ENCODE assay signal across 8 mouse cellular contexts in genomic region chr11:50026521-50027090, GRCm38 (mm10). TPM values are rescaled to one million over a fixed set of nuclear protein-coding genes. Genes with fewer than 3 reads are reported as not detected.
DNase-seq lines count a peak whose midpoint lies in the region; ATAC-seq lines count a peak whose summit lies in the region.

No protein-coding gene starts in this region.

- H3K4me1 ChIP-seq in kidney, embryonic 16.5 days (ENCODE audit: insufficient read depth, low read length), result peaks cover 18% of the 10 kb centered on the region
- peaks cover 34% of the 10 kb centered on the region for H3K4me1 ChIP-seq in forebrain, embryonic 16.5 days (replicated peaks; ENCODE audit: control insufficient read depth, insufficient read depth, low read length)
- peaks cover 19% of the 10 kb centered on the region for H3K4me1 ChIP-seq in limb, embryonic 15.5 days

- no peak for ATAC-seq in kidney, embryonic 16.5 days (ENCODE audit: low FRiP score, low TSS enrichment)
- ATAC-seq in forebrain, embryonic 16.5 days, result no peak
- no peak for ATAC-seq in limb, embryonic 15.5 days (ENCODE audit: insufficient number of reproducible peaks, low FRiP score, low TSS enrichment, low read depth)

- H3K4me3 ChIP-seq in kidney, embryonic 16.5 days (ENCODE audit: low read length), result peak overlapping the region; percentile 91
- H3K4me3 ChIP-seq in forebrain, embryonic 16.5 days (replicated peaks; ENCODE audit: low read length), result peak overlapping the region; percentile 73
- H3K4me3 ChIP-seq in limb, embryonic 15.5 days, result peak overlapping the region; percentile 88

- peak overlapping the region; percentile 99; the same call in 1 of the 2 replicates for H3K9ac ChIP-seq in kidney, embryonic 16.5 days (replicated peaks; ENCODE audit: low read length)
- peak overlapping the region; percentile 93 for H3K9ac ChIP-seq in forebrain, embryonic 16.5 days (replicated peaks; ENCODE audit: low read depth, low read length)
- no peak overlapping the region for H3K9ac ChIP-seq in limb, embryonic 15.5 days

- no peaks in the 10 kb centered on the region for H3K36me3 ChIP-seq in kidney, embryonic 16.5 days (ENCODE audit: insufficient read depth, low read length)
- no peaks in the 10 kb centered on the region for H3K36me3 ChIP-seq in forebrain, embryonic 16.5 days (ENCODE audit: control insufficient read depth, insufficient read depth)
- H3K36me3 ChIP-seq in limb, embryonic 15.5 days, result no peaks in the 10 kb centered on the region

- H3K4me2 ChIP-seq in kidney, embryonic 16.5 days (replicated peaks; ENCODE audit: low read depth, low read length), result peak overlapping the region; percentile 89
- H3K4me2 ChIP-seq in forebrain, embryonic 16.5 days (ENCODE audit: low read length), result peak overlapping the region; percentile 79
- H3K4me2 ChIP-seq in limb, embryonic 15.5 days, result peak overlapping the region; percentile 68

- no peaks in the 10 kb centered on the region for H3K27me3 ChIP-seq in kidney, embryonic 16.5 days (ENCODE audit: insufficient read depth, low read length)
- H3K27me3 ChIP-seq in forebrain, embryonic 16.5 days (replicated peaks; ENCODE audit: control insufficient read depth, insufficient read depth, low read length), result no peaks in the 10 kb centered on the region
- H3K27me3 ChIP-seq in limb, embryonic 15.5 days, result no peaks in the 10 kb centered on the region

- no peak for DNase-seq in kidney, postnatal 10 days
- peak; percentile 4 to 14 for DNase-seq in natural killer cell, adult 2 months (ENCODE audit: low spot score in 2 of 2)
- DNase-seq in right cerebral cortex, postnatal 4 days, result no peak
- DNase-seq in cerebellum, postnatal 10 days, result no peak
- DNase-seq in cerebellum, postnatal 14 days, result no peak

- 33% methylated on average over 3 of the region's 3 CpGs for WGBS in kidney, embryonic 16.5 days
- WGBS in forebrain, embryonic 16.5 days, result 9% methylated on average over 3 of the region's 3 CpGs
- WGBS in limb, embryonic 15.5 days, result 21% methylated on average over 3 of the region's 3 CpGs

- H3K27ac ChIP-seq in kidney, embryonic 16.5 days (ENCODE audit: low read length), result no peak overlapping the region
- 0 out of 2 replicates have a peak overlapping the region, but pooled peaks have one; percentile 97 for H3K27ac ChIP-seq in forebrain, embryonic 16.5 days (ENCODE audit: low read length)
- H3K27ac ChIP-seq in limb, embryonic 15.5 days, result 0 out of 2 replicates have a peak overlapping the region, but pooled peaks have one; percentile 18

- no peaks in the 10 kb centered on the region for H3K9me3 ChIP-seq in kidney, embryonic 16.5 days (ENCODE audit: low read length)
- no peaks in the 10 kb centered on the region for H3K9me3 ChIP-seq in forebrain, embryonic 16.5 days (ENCODE audit: control insufficient read depth, low read length)
- H3K9me3 ChIP-seq in limb, embryonic 15.5 days, result no peaks in the 10 kb centered on the region

RNA-seq across cellular contexts. Expression of gene Rnf130, which starts 1.5 kb away (rescaled TPM):
- polyA plus RNA-seq in kidney, embryonic 16.5 days (2015; fragmentation: Nextera tagmentation; extraction: Ambion mirVana), result 33.8 and 50.6 TPM in 2 replicates
- 65.0 and 69.2 TPM in 2 replicates for polyA plus RNA-seq in forebrain, embryonic 16.5 days (2015; fragmentation: Nextera tagmentation; extraction: Ambion mirVana)
- polyA plus RNA-seq in limb, embryonic 15.5 days (2015; fragmentation: Nextera tagmentation; extraction: Ambion mirVana), result 74.5 and 77.3 TPM in 2 replicates

Comparison
In these comparisons a context has a peak if more than half of its experiments do, and no peak if none do; other contexts are left out.
1. DNase-seq: peak in natural killer cell, adult 2 months (2 of 2); none in kidney, postnatal 10 days (single experiment), right cerebral cortex, postnatal 4 days (single experiment), cerebellum, postnatal 10 days (0 of 2) and cerebellum, postnatal 14 days (0 of 2).
2. Peak in every context shown above with its lines, with median percentiles within 50 percentile points of each other: H3K4me2 ChIP-seq and H3K4me3 ChIP-seq.